Comparison of ENCODE assay signal across 15 mouse cellular contexts in genomic region chr14:59641856-59642255, GRCm38 (mm10). TPM values are rescaled to one million over a fixed set of nuclear protein-coding genes. Genes with fewer than 3 reads are reported as not detected.
DNase-seq lines count a peak whose midpoint lies in the region; ATAC-seq and TF ChIP-seq lines count a peak whose summit lies in the region.
"Had no signal": no experiment of that assay in that cellular context is flagged by ENCODE, and none has a peak within 500 bp of the region (broad histone marks: within the 10 kb centered on the region; RNA-seq: fewer than 3 reads in every experiment).

No protein-coding gene starts in this region.

- WGBS in heart, postnatal 0 days, result 23% methylated on average over 5 of the region's 5 CpGs
- 58% methylated on average over 5 of the region's 5 CpGs for WGBS in neural tube, embryonic 15.5 days
- 30% methylated on average over 5 of the region's 5 CpGs for WGBS in hindbrain, embryonic 13.5 days
- 54% methylated on average over 5 of the region's 5 CpGs for WGBS in liver, embryonic 11.5 days

- no peak for DNase-seq in heart, postnatal 0 days (ENCODE audit: low spot score)
- DNase-seq in heart, postnatal 4 days, result no peak
- DNase-seq in neural tube, embryonic 10.5 days (ENCODE audit: extremely low spot score, low spot score), result peak; percentile 40
- DNase-seq in liver, embryonic 11.5 days (ENCODE audit: low spot score), result no peak
- DNase-seq in cerebellum, adult 11 months, result no peak
- no peak for DNase-seq in left cerebral cortex, adult 9 months (ENCODE audit: low spot score in 2 of 2)
- DNase-seq: thymus, adult 18-20 months had no signal

- no peaks in the 10 kb centered on the region for H3K9me3 ChIP-seq in heart, postnatal 0 days (replicated peaks; ENCODE audit: control insufficient read depth, low read length)
- H3K9me3 ChIP-seq in neural tube, embryonic 15.5 days (replicated peaks), result no peaks in the 10 kb centered on the region
- no peaks in the 10 kb centered on the region for H3K9me3 ChIP-seq in hindbrain, embryonic 13.5 days
- H3K9me3 ChIP-seq in liver, embryonic 11.5 days (ENCODE audit: control insufficient read depth, low read length), result no peaks in the 10 kb centered on the region
- H3K9me3 ChIP-seq: heart, embryonic 12.5 days; lung, embryonic 15.5 days; neural tube, embryonic 12.5 days had no signal

- H3K27me3 ChIP-seq in heart, postnatal 0 days (ENCODE audit: control insufficient read depth, insufficient read depth, low read length), result no peaks in the 10 kb centered on the region
- H3K27me3 ChIP-seq in neural tube, embryonic 15.5 days (replicated peaks), result no peaks in the 10 kb centered on the region
- peaks cover 11% of the 10 kb centered on the region for H3K27me3 ChIP-seq in hindbrain, embryonic 13.5 days
- no peaks in the 10 kb centered on the region for H3K27me3 ChIP-seq in liver, embryonic 11.5 days (replicated peaks; ENCODE audit: control insufficient read depth, insufficient read depth, low read length)
- H3K27me3 ChIP-seq: heart, embryonic 12.5 days; lung, embryonic 15.5 days; neural tube, embryonic 12.5 days had no signal

- 0 out of 2 replicates have a peak, but pooled peaks have one; percentile 8 for ATAC-seq in heart, postnatal 0 days (ENCODE audit: insufficient read depth, low read depth)
- no peak for ATAC-seq in neural tube, embryonic 15.5 days (ENCODE audit: low FRiP score)
- 0 out of 2 replicates have a peak, but pooled peaks have one; percentile 25 for ATAC-seq in hindbrain, embryonic 13.5 days (ENCODE audit: low FRiP score)
- no peak for ATAC-seq in liver, embryonic 11.5 days (replicated peaks; ENCODE audit: low FRiP score)
- ATAC-seq: inflammation-experienced regulatory T-cells, adult 6 months had no signal

- H3K4me3 ChIP-seq in heart, postnatal 0 days (ENCODE audit: low read depth, low read length), result no peak overlapping the region
- H3K4me3 ChIP-seq in neural tube, embryonic 15.5 days (replicated peaks), result no peak overlapping the region
- H3K4me3 ChIP-seq in hindbrain, embryonic 13.5 days, result no peak overlapping the region
- no peak overlapping the region for H3K4me3 ChIP-seq in liver, embryonic 11.5 days (ENCODE audit: low read depth, low read length)
- H3K4me3 ChIP-seq: heart, embryonic 12.5 days; layer of hippocampus, adult 2 months; lung, embryonic 15.5 days; megakaryocyte, embryonic 14.5 days; neural tube, embryonic 12.5 days had no signal

- H3K4me1 ChIP-seq in heart, postnatal 0 days (ENCODE audit: control insufficient read depth, insufficient read depth), result peaks cover 7% of the 10 kb centered on the region; the same call in 1 of the 2 replicates
- H3K4me1 ChIP-seq in neural tube, embryonic 15.5 days, result peaks cover 7% of the 10 kb centered on the region; the same call in 1 of the 2 replicates
- H3K4me1 ChIP-seq in hindbrain, embryonic 13.5 days (replicated peaks), result peaks cover 21% of the 10 kb centered on the region
- peaks cover 4% of the 10 kb centered on the region for H3K4me1 ChIP-seq in liver, embryonic 11.5 days (replicated peaks; ENCODE audit: control insufficient read depth, insufficient read depth, low read length)
- H3K4me1 ChIP-seq: neural tube, embryonic 12.5 days had no signal

- H3K36me3 ChIP-seq in heart, postnatal 0 days (replicated peaks; ENCODE audit: control insufficient read depth, insufficient read depth, low read length), result no peaks in the 10 kb centered on the region
- 0 out of 2 replicates have a peak, but pooled peaks cover 2% of the 10 kb centered on the region for H3K36me3 ChIP-seq in neural tube, embryonic 15.5 days
- H3K36me3 ChIP-seq in hindbrain, embryonic 13.5 days, result peaks cover 2% of the 10 kb centered on the region; the same call in 1 of the 2 replicates
- H3K36me3 ChIP-seq in liver, embryonic 11.5 days (ENCODE audit: control insufficient read depth, insufficient read depth, low read length), result no peaks in the 10 kb centered on the region
- H3K36me3 ChIP-seq: heart, embryonic 12.5 days; lung, embryonic 15.5 days; neural tube, embryonic 12.5 days had no signal

- TF ChIP-seq EP300 in heart, postnatal 0 days (IDR thresholded peaks at IDR 0.05; ENCODE audit: low read depth), result no peak

- TF ChIP-seq CTCF in heart, postnatal 0 days (IDR thresholded peaks at IDR 0.05; ENCODE audit: low read depth), result no peak

- no peak overlapping the region for H3K27ac ChIP-seq in heart, postnatal 0 days (ENCODE audit: low read depth)
- H3K27ac ChIP-seq in neural tube, embryonic 15.5 days (replicated peaks), result no peak overlapping the region
- no peak overlapping the region for H3K27ac ChIP-seq in hindbrain, embryonic 13.5 days
- no peak overlapping the region for H3K27ac ChIP-seq in liver, embryonic 11.5 days (ENCODE audit: low read depth, low read length)
- H3K27ac ChIP-seq: layer of hippocampus, adult 2 months; lung, embryonic 15.5 days; neural tube, embryonic 12.5 days had no signal

- no peak overlapping the region for H3K4me2 ChIP-seq in heart, postnatal 0 days (ENCODE audit: low read depth, low read length)
- no peak overlapping the region for H3K4me2 ChIP-seq in neural tube, embryonic 15.5 days
- H3K4me2 ChIP-seq in hindbrain, embryonic 13.5 days, result no peak overlapping the region
- H3K4me2 ChIP-seq in liver, embryonic 11.5 days, result no peak overlapping the region
- H3K4me2 ChIP-seq: heart, embryonic 12.5 days; lung, embryonic 15.5 days; neural tube, embryonic 12.5 days had no signal

- no peak overlapping the region for H3K9ac ChIP-seq in heart, postnatal 0 days (replicated peaks; ENCODE audit: low read depth, low read length)
- H3K9ac ChIP-seq in neural tube, embryonic 15.5 days (replicated peaks), result no peak overlapping the region
- H3K9ac ChIP-seq in hindbrain, embryonic 13.5 days, result no peak overlapping the region
- H3K9ac ChIP-seq in liver, embryonic 11.5 days (ENCODE audit: low read depth, low read length), result no peak overlapping the region
- H3K9ac ChIP-seq: heart, embryonic 12.5 days; lung, embryonic 15.5 days; neural tube, embryonic 12.5 days had no signal

RNA-seq across cellular contexts. Expression of gene Shisa2, which starts 16.7 kb away (rescaled TPM):
- total RNA-seq in heart, postnatal 0 days (2014; rRNA removed; ENCODE audit: low replicate concordance), result 11.1 and 14.2 TPM in 2 replicates
- 1.8 and 2.3 TPM in 2 replicates for polyA plus RNA-seq in heart, postnatal 0 days (2015; fragmentation: Nextera tagmentation; extraction: Ambion mirVana)
- 1 to 10 TPM; 2.4 TPM for total RNA-seq in heart, postnatal 4 days (2021)
- polyA plus RNA-seq in neural tube, embryonic 15.5 days (2015; fragmentation: Nextera tagmentation; extraction: Ambion mirVana), result 6.0 and 12.5 TPM in 2 replicates
- polyA plus RNA-seq in hindbrain, embryonic 13.5 days (2015; fragmentation: Nextera tagmentation; extraction: Ambion mirVana), result 4.0 and 4.3 TPM in 2 replicates
- polyA plus RNA-seq in liver, embryonic 11.5 days (2014; fragmentation: Nextera tagmentation; extraction: Ambion mirVana), result 5.2 and 5.4 TPM in 2 replicates
- polyA plus RNA-seq: inflammation-experienced regulatory T-cells, adult 6 months had no signal

RNA-seq across cellular contexts. Expression of gene Cdadc1, which starts 44.1 kb away (rescaled TPM):
- total RNA-seq in heart, postnatal 0 days (2014; rRNA removed; ENCODE audit: low replicate concordance), result 3.7 and 5.3 TPM in 2 replicates
- 30.9 and 32.3 TPM in 2 replicates for polyA plus RNA-seq in heart, postnatal 0 days (2015; fragmentation: Nextera tagmentation; extraction: Ambion mirVana)
- total RNA-seq in heart, postnatal 4 days (2021), result 10 to 100 TPM; 28.8 to 30.0 TPM
- polyA plus RNA-seq in neural tube, embryonic 15.5 days (2015; fragmentation: Nextera tagmentation; extraction: Ambion mirVana), result 31.1 and 37.6 TPM in 2 replicates
- polyA plus RNA-seq in hindbrain, embryonic 13.5 days (2015; fragmentation: Nextera tagmentation; extraction: Ambion mirVana), result 36.3 and 37.8 TPM in 2 replicates
- 25.8 and 30.0 TPM in 2 replicates for polyA plus RNA-seq in liver, embryonic 11.5 days (2014; fragmentation: Nextera tagmentation; extraction: Ambion mirVana)

Comparison
In these comparisons a context has a peak if more than half of its experiments do, and no peak if none do; other contexts are left out.
1. ATAC-seq: peak in heart, postnatal 0 days (single experiment) and hindbrain, embryonic 13.5 days (single experiment); none in neural tube, embryonic 15.5 days (single experiment) and liver, embryonic 11.5 days (single experiment).